Mouse (Mus musculus) monocyte, adult 5-6 weeks (primary cell): ENCODE measurements at regions not wholly inside any gene's neighbourhood (a gene's known extent, or its start where the extent isn't known, plus 50 kb on each side); places are given as distances from the start of the nearest gene placed in this dataset.

Experiments used
- ATAC-seq: fragments of 153-309, 156-312 bp; replicated peaks from 2 replicates; pipeline ENCODE4 v1.8.0; 2017; ENCODE audit warnings: mild to moderate bottlenecking; ENCODE audit not compliant: low TSS enrichment, insufficient number of reproducible peaks, severe bottlenecking, poor library complexity, low FRiP score

DNA sequence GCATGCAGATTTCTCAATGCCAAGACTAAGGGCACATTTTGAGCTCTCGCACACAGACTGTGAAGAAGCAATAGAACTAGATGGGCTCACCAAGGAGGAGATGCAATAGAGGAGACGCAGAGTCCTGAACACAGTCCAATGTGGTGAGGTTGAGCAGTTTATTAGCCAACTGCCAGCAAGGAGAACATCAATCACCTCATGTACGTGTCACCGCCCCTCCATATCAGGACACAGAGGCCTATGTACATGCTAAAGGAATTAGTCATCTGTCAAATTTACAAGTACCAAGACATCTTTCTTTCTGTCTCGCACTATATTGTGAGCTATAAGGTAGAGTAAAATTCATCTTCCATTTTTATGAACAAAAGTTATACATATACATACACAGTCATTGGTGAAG lies 1228.9 kb downstream of the Gsdmc2 start:
- ATAC-seq, result no peak

DNA sequence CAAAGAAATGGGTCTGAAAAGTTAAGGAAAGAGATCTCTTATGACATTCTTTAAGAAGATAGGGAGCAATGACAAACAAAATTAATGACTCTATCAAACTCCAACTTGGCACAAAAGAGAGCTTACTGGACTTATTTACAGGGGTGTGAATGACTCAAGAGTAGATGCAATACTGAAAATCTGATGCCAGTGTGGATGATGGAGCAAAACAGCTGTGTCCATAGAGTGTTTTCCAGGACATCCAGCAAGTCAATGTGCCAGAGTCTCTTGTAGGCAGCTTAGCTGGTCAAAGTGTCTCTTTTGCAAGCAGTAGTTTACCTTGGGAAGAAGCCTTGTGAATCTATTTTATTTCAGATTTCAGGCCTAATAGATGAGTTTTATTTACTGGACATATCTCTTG lies 1248.2 kb downstream of the Gsdmc2 start:
- no peak for ATAC-seq

DNA sequence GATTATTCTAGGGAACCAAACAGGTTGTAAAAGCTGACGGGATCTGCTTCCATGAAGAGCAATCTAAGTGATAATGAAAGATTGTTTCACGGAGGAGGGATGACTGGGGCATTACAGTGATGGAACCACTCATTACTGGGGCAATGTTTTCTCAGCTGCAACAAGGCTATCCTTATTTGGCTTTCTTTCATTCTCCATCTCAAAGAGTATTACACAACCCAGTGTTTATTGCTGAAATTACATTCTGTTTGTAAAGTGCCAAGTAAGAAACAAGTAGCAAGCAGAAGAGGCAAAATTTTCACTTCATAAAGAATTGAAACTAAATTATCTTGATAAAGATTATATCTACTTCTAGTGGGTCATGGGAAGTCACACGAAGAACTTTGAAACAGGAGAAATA lies 1256.4 kb downstream of the Gsdmc2 start:
- no peak for ATAC-seq

DNA sequence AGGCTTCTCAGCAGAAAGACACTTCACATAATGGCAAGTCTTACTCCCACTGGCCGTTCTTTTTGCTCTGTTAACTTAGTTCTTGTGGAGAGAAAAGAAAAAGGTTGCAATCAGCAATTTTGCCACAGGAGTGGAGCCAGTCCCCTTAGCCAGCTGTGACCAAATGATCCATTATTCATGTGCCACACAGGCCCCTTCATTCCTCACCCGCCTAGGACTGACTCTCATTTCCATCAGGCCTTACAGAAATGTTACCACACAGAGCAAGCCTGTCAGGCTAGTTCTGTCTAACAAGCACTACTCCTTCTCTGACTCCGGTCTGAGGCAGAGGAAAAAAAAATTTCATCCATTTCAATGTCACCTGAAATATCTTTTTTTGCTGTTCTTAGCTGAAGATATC lies 1266.2 kb downstream of the Gsdmc2 start:
- ATAC-seq, result no peak

DNA sequence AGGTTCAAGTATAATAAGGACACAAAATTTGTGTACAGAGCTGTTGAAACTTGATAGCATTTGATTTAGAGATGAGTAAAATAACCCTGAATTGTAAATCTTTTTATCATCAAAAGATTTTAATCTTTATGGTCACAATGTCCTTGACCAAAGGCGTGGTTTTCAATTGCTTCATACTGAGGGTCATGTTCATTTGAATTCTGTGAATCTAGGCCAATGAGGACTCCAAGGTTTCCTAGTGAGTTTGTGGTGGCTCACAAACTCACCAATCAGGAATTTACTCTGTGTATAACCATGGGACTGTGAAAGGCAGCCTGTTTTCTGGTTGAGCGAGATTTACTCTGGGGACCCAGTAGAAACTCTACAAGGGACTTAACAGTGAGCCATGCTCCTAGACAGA lies 1269.2 kb downstream of the Gsdmc2 start:
- ATAC-seq, result no peak

GRCm38 (mm10) chr15:62571803-62572202 lies 1273.2 kb downstream of the Gsdmc2 start:
- ATAC-seq, result no peak

GRCm38 (mm10) chr15:62568788-62569713 lies 1275.9 kb downstream of the Gsdmc2 start:
- no peak for ATAC-seq

GRCm38 (mm10) chr15:62567431-62567830 lies 1277.5 kb downstream of the Gsdmc2 start:
- no peak for ATAC-seq

- no peak for ATAC-seq
These were observed 1278.9 kb downstream of the Gsdmc2 start for GRCm38 (mm10) chr15:62566106-62566511.

- no peak for ATAC-seq
These were observed 1311.7 kb downstream of the Gsdmc2 start for GRCm38 (mm10) chr15:62533233-62533632.

- no peak for ATAC-seq
These were observed 1316.0 kb downstream of the Gsdmc2 start for GRCm38 (mm10) chr15:62528975-62529374.

- no peak for ATAC-seq
These were observed 1320.3 kb downstream of the Gsdmc2 start for GRCm38 (mm10) chr15:62524628-62525027.

- ATAC-seq, result no peak
These were observed 1320.8 kb downstream of the Gsdmc2 start for GRCm38 (mm10) chr15:62524135-62524534.

- ATAC-seq, result no peak
These were observed 1331.5 kb downstream of the Gsdmc2 start for GRCm38 (mm10) chr15:62513462-62513861.

DNA sequence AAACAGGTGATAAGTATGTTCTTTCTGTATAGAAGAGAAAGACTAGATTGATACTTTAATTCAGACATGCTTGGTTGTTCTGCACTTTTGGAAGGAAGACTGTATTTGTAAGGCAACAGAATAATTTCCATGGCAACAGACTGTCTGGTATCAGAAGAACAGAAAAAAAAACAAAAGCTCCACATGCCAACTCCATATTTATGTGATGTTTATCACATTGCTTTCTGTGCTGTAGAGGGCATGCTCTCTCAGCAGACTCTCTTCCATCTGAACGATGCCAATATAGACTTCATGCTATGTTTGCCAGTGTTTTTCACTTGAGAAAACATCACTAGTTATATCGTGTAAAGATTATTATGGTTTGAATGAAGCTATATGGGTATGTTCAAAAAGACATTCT lies 1333.5 kb downstream of the Gsdmc2 start:
- ATAC-seq, result no peak

GRCm38 (mm10) chr15:62503866-62504265 lies 1341.1 kb downstream of the Gsdmc2 start:
- no peak for ATAC-seq

DNA sequence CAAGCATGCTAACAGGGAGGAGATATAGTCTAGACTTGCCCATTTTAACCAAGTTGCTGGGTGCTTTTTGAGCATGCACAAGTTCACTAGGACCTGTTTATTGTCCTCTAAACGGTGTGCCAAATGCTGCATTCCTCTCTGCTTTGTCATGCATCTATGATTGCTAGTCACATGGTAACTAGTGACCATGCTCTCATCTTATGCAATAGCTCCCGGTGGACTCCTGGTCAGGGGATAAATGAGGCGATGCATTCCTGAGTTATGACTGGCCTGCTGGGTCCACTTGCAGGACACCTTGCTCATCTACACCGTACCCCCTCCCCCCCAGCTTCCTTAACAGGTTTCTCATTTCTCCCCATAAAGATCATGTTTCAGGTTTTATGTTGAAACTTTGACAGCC lies 1344.0 kb downstream of the Gsdmc2 start:
- no peak for ATAC-seq

GRCm38 (mm10) chr15:62500522-62500921 lies 1344.5 kb downstream of the Gsdmc2 start:
- ATAC-seq, result no peak

DNA sequence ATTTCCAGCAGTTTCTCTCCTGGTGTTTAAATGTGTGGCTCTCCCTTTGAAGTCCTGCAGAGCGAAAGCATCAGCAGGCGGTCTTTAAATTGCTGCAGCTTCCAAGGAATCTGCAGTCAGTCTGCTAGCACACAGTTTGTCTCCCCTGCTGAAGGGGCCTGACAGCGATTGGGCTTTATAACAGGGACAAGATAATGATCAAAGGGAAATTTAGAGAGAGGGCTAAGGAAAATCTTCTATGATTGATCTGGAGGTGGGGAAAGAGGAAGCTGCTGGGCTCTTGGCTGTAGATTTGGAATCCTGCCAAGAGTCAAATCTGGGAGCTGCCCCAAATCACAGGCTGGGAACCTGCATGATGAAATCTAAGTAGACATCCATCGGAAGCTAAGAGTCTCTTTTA lies 1348.8 kb downstream of the Gsdmc2 start:
- ATAC-seq, result no peak

GRCm38 (mm10) chr15:62492350-62492749 lies 1352.6 kb downstream of the Gsdmc2 start:
- no peak for ATAC-seq

GRCm38 (mm10) chr15:62490548-62490947 lies 1354.4 kb downstream of the Gsdmc2 start:
- ATAC-seq, result no peak
